Mouse (Mus musculus): ENCODE data around the gene Sppl2a.
"Not testable (repeated sequence)": the region's sequence is repeated elsewhere in the genome, so short reads cannot be mapped to it uniquely, and the experiment has no call there.

Gene Sppl2a

GRCm38 (mm10) chr2:126896941-126897340, 36.1 kb downstream of the Sppl2a start:
- DNase-seq (ENCODE audit: low read depth, low spot score) = no peak

GRCm38 (mm10) chr2:126894245-126894644, 38.8 kb downstream of the Sppl2a start:
- no peak for DNase-seq (ENCODE audit: low read depth, low spot score)

- DNase-seq (ENCODE audit: low read depth, low spot score) = no peak
These were observed 40.7 kb downstream of the Sppl2a start for GRCm38 (mm10) chr2:126892316-126892715.

GRCm38 (mm10) chr2:126891743-126892142, 41.3 kb downstream of the Sppl2a start:
- DNase-seq (ENCODE audit: low read depth, low spot score) = no peak

GRCm38 (mm10) chr2:126887141-126887540, 45.9 kb downstream of the Sppl2a start:
- no peak for DNase-seq (ENCODE audit: low read depth, low spot score)

DNA sequence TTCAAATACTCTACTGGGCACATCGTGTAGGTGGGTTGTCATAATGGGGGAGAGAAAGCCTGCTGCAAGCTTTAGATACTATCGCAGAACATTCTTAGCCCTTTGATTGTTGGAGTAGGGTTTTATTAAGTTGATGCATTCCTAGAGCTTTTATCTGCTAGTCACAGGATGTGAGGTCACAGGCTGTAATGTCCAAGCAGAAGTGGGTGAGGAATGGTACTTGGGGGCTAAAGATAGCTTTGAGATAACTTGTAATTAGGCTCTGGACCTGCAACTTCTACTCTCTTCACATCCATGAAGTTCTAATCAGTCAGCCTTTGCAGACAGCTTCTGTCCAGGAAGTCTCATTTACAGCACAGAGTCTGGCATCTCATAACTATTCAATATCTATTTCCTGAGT, 47.2 kb downstream of the Sppl2a start:
- no peak for DNase-seq (ENCODE audit: low read depth, low spot score)

- not testable (repeated sequence) for DNase-seq (ENCODE audit: low read depth, low spot score)
These were observed 50.3 kb downstream of the Sppl2a start for GRCm38 (mm10) chr2:126882711-126883110.

- no peak for DNase-seq (ENCODE audit: low read depth, low spot score)
These were observed 55.0 kb downstream of the Sppl2a start for GRCm38 (mm10) chr2:126877991-126878390.

DNA sequence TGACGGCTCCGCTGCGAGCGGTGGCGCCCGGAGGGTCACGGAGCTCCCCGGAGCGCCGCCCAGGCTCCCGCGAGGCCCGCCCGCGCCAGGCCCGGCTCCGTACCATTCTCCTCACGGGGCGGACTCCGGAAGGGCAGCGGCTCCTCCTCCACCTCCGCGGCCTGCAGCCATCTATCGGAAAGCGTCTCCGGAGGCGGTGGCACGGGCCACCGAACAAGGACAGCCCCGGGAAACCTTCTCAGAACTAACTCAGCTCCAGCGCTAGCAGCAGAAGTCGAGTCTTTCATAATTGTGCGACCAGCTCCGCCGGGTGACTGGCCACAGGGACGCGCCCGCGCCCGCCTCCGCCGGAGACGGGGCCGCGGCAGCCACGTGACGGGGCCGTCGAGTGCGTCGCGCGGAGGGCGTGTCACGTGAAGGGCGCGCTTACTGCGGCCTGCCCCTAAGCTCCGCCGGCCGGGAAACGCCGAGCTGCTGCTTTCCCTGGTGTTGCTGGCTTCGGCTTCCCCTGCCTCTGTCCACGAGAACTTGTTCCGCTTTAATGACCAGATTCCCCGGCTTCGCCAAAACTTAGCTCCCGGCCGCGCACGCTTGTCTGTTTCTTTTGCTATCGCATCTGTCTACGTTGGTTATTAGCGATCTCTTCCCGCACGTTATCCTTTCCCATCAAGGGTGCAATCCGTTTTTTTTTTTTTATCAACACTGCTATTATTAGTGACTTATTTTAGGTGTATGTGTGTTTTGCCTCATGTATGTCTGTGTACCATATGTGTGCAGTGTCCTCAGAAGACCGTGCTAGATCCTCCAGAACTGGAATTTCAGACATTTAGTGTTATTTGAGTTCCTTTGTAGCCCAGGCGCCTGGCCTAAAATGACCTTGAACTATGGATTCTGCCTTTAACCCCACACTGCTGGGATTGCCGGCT, 56.9 kb downstream of the Sppl2a start, which contains the start of gene Trpm7:
Gene Trpm7 (minus strand): TSS at position 360 of the 926 bp plus-strand sequence.
- DNase-seq (ENCODE audit: low read depth, low spot score) = peak; percentile 96

DNA sequence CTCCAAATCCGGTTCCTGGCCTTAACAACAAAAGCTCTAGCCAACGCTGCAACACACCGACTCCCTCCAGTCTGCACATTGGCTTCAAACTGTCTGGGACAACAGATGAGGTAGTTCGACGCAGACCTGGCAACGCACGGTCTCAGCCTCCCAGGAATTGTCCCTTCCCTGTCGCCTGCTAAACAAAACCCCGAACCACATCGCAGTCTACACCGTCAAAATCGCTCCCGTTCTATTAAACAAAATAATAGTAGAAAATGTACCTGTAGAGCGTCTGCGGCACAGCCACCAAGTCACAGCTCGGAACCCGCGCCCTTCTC, 57.6 kb downstream of the Sppl2a start:
- DNase-seq (ENCODE audit: low read depth, low spot score) = peak; percentile 63

DNA sequence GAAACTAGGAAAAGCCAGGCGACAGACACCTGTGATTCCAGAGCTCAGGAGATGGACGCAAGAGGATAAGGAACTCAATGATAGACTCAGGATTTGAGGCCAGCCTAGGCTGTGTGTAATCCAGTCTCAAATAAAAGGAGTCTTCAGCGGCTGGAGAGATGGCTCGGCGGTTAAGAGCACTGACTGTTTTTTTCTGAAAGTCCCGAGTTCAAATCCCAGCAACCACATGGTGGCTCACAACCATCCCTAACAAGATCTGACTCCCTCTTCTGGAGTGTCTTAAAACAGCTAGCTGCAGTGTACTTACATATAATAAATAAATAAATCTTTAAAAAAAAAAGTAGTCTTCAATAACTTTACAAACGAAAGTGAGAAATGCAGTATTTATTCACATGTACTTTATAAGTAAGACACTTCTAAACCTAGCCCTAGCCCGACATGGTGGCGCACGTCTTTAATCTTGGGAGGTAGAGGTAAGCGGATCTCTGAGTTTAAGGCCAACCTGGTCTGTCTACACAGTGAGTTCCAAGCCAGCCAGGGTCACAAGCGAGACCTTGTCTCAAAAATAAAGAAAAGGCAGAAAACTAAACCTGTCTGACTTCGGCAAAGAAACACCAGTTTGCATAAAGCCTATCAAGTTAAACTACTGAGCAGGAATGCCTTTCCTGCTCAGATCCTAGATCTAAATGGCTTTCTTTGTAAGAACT, 58.1 kb downstream of the Sppl2a start:
- DNase-seq (ENCODE audit: low read depth, low spot score) = peak; percentile 58

GRCm38 (mm10) chr2:126866301-126866700, 66.7 kb downstream of the Sppl2a start:
- no peak for DNase-seq (ENCODE audit: low read depth, low spot score)

DNA sequence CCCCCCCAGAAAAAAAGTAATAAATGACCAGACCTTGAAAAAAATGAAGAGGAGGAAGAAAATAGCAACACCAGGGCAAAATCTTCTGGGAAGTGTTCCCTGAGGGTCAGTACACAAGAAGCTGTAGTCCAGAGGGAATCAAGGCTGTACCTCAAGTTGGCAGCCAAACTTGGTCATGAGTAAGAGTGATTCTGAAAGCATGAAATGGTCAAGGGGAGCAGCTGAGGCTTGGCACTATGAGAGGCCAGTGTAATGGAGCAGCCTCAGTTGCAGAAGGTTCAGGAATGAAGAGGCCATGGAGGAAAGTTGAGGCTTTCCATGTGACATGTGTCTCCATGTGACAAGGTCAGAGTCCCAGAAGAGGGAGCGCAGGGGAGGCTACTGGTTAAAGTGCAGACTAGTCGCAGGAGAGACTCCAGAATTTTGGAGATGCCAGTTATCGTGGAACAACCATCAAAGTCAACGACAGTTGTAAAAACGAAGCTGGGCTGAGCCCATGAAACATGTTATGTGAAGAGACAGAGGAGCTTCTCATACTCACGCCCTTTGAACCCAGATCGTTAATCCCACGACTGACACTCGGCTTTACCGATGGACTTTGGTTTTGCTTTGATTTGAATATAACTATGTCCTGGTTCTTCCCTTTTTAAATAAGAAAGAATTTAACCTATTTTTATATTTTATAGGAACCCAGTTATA, 67.4 kb downstream of the Sppl2a start:
- peak; percentile 39 for DNase-seq (ENCODE audit: low read depth, low spot score)

GRCm38 (mm10) chr2:126865026-126865425, 68.0 kb downstream of the Sppl2a start:
- DNase-seq (ENCODE audit: low read depth, low spot score) = no peak

- peak; percentile 74 for DNase-seq (ENCODE audit: low read depth, low spot score)
These were observed 88.3 kb downstream of the Sppl2a start for GRCm38 (mm10) chr2:126844751-126845150.

Measured in 3T3-L1 (cell line).